Comparison of ENCODE assay signal across 17 mouse cellular contexts in the genomic region with DNA sequence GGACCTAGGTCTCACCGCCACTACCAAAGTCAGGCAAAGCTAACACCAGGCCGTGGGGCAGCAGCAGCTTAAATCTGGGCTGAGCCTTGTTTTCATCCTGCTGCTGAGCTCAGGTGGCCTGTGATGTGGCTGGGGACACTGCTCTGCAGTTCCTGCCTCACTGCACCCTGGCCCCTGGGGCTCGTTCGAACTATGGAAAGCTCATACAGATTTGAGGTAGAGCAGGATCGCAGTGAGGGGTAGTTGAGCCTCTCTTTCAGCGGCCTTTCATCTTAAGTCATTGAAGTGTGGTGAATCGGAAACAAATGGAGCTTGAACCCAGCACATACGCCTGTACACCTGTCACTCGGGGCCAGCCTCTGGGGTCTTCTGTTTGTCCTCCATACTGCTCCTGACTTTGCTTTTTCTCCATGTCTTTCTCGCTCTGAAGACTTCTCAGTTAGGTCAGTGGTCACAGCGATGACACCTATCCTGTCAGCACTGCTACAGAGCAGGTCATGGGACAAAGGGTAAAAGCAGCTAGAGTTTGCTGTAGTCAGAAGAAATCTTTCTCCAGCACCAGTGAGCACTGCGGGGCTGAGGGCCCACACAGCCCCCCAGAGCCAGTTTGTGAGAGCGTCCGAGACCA. TPM values are rescaled to one million over a fixed set of nuclear protein-coding genes. Genes with fewer than 3 reads are reported as not detected.
A peak's percentile ranks its signal among the peaks of the same experiment; 100 is the strongest.
DNase-seq lines count a peak whose midpoint lies in the region; ATAC-seq and TF ChIP-seq lines count a peak whose summit lies in the region.
"Had no signal": no experiment of that assay in that cellular context is flagged by ENCODE, and none has a peak within 500 bp of the region (broad histone marks: within the 10 kb centered on the region; RNA-seq: fewer than 3 reads in every experiment).

No protein-coding gene starts in this region.

- intact Hi-C loops in heart, postnatal 14 days (cut with DNase I), result no loop called here

- no peaks in the 10 kb centered on the region for H3K9me3 ChIP-seq in kidney, embryonic 16.5 days (ENCODE audit: low read length)
- H3K9me3 ChIP-seq in lung, postnatal 0 days (ENCODE audit: low read length), result no peaks in the 10 kb centered on the region
- H3K9me3 ChIP-seq: embryonic facial prominence, embryonic 15.5 days; heart, embryonic 10.5 days; limb, embryonic 12.5 days had no signal

- ATAC-seq in kidney, embryonic 16.5 days (ENCODE audit: low FRiP score, low TSS enrichment), result peak; percentile 53
- no peak for ATAC-seq in lung, postnatal 0 days
- ATAC-seq: Patski had no signal

- H3K27ac ChIP-seq in kidney, embryonic 16.5 days (ENCODE audit: low read length), result peak overlapping the region; percentile 36; the same call in 1 of the 2 replicates
- H3K27ac ChIP-seq in lung, postnatal 0 days (ENCODE audit: low read length), result peak overlapping the region; percentile 54; the same call in 1 of the 2 replicates
- H3K27ac ChIP-seq: embryonic facial prominence, embryonic 15.5 days; heart, embryonic 10.5 days; limb, embryonic 12.5 days had no signal

- no peak for TF ChIP-seq EP300 in lung, postnatal 0 days (IDR thresholded peaks at IDR 0.05)

- H3K36me3 ChIP-seq in kidney, embryonic 16.5 days (ENCODE audit: insufficient read depth, low read length), result peaks cover 13% of the 10 kb centered on the region
- no peaks in the 10 kb centered on the region for H3K36me3 ChIP-seq in lung, postnatal 0 days (ENCODE audit: insufficient read depth, low read length)

- H3K27me3 ChIP-seq in kidney, embryonic 16.5 days (ENCODE audit: insufficient read depth, low read length), result no peaks in the 10 kb centered on the region
- no peaks in the 10 kb centered on the region for H3K27me3 ChIP-seq in lung, postnatal 0 days (replicated peaks; ENCODE audit: insufficient read depth, low read length)
- H3K27me3 ChIP-seq: embryonic facial prominence, embryonic 15.5 days; limb, embryonic 12.5 days; Patski had no signal

- no peak overlapping the region for H3K4me2 ChIP-seq in kidney, embryonic 16.5 days (replicated peaks; ENCODE audit: low read depth, low read length)
- no peak overlapping the region for H3K4me2 ChIP-seq in lung, postnatal 0 days (replicated peaks; ENCODE audit: low read depth, low read length)
- H3K4me2 ChIP-seq: embryonic facial prominence, embryonic 15.5 days; limb, embryonic 12.5 days had no signal

- no peak overlapping the region for H3K4me3 ChIP-seq in kidney, embryonic 16.5 days (ENCODE audit: low read length)
- H3K4me3 ChIP-seq in lung, postnatal 0 days (ENCODE audit: low read depth, low read length), result no peak overlapping the region
- H3K4me3 ChIP-seq: embryonic facial prominence, embryonic 15.5 days; heart, embryonic 10.5 days; limb, embryonic 12.5 days had no signal

- H3K4me1 ChIP-seq in kidney, embryonic 16.5 days (ENCODE audit: insufficient read depth, low read length), result peaks cover 20% of the 10 kb centered on the region
- peaks cover 10% of the 10 kb centered on the region; the same call in 1 of the 2 replicates for H3K4me1 ChIP-seq in lung, postnatal 0 days (ENCODE audit: insufficient read depth, low read depth, low read length)

- 59% methylated on average over 14 of the region's 14 CpGs for whole genome bisulfite sequencing in kidney, embryonic 16.5 days
- 72% methylated on average over 14 of the region's 14 CpGs for WGBS in lung, postnatal 0 days

- DNase-seq in kidney, postnatal 14 days, result no peak
- DNase-seq in lung, postnatal 0 days (ENCODE audit: low spot score), result no peak
- DNase-seq in lung, postnatal 4 days, result no peak
- DNase-seq in A20 (ENCODE audit: low read depth, low spot score), result peak; percentile 25
- DNase-seq in CD4-positive helper T cell, adult 2 months (ENCODE audit: low read depth, low spot score), result peak; percentile 47
- no peak for DNase-seq in heart, postnatal 14 days
- no peak for DNase-seq in spleen, postnatal 36 days (ENCODE audit: low spot score in 2 of 2)
- DNase-seq: cerebellum, adult 11-12 months; gastrocnemius, postnatal 25 days; heart, postnatal 36 days; kidney, adult 8-10 months; lung, postnatal 10 days had no signal

- TF ChIP-seq CTCF in lung, postnatal 0 days (IDR thresholded peaks at IDR 0.05), result no peak

- H3K9ac ChIP-seq in kidney, embryonic 16.5 days (replicated peaks; ENCODE audit: low read length), result no peak overlapping the region
- no peak overlapping the region for H3K9ac ChIP-seq in lung, postnatal 0 days (replicated peaks; ENCODE audit: low read depth)
- H3K9ac ChIP-seq: embryonic facial prominence, embryonic 15.5 days; limb, embryonic 12.5 days had no signal

RNA-seq across cellular contexts. Expression of gene Abhd2, which starts 20.7 kb away (rescaled TPM):
- polyA plus RNA-seq in kidney, embryonic 16.5 days (2015; fragmentation: Nextera tagmentation; extraction: Ambion mirVana), result 11.0 and 13.1 TPM in 2 replicates
- polyA plus RNA-seq in lung, postnatal 0 days (2015; fragmentation: Nextera tagmentation; extraction: Ambion mirVana), result 22.8 and 25.2 TPM in 2 replicates
- total RNA-seq in heart, postnatal 14 days (2021), result 10 to 100 TPM; 40.3 to 45.0 TPM

Comparison
In these comparisons a context has a peak if more than half of its experiments do, and no peak if none do; other contexts are left out.
1. DNase-seq: peak in A20 (single experiment) and CD4-positive helper T cell, adult 2 months (single experiment); none in kidney, postnatal 14 days (single experiment), lung, postnatal 0 days (single experiment), lung, postnatal 4 days (0 of 2), heart, postnatal 14 days (0 of 2) and spleen, postnatal 36 days (0 of 2).